Mouse (Mus musculus): ENCODE results near the gene Cubn. TPM values are rescaled to one million over a fixed set of nuclear protein-coding genes. Genes with fewer than 3 reads are reported as not detected.

The Cubn gene
- polyA plus RNA-seq, 1 experiment from 2014 or later = 0.30 TPM

- WGBS = 68% methylated on average over 3 of the region's 3 CpGs
- no peak for DNase-seq (ENCODE audit: low spot score)
- Histone ChIP-seq H3K9me3 (no peaks in the 10 kb centered on the region), H3K27ac (no peak overlapping the region), H3K4me3 (no peak overlapping the region), H3K36me3 (no peaks in the 10 kb centered on the region), H3K4me1 (replicated peaks) (peaks cover 42% of the 10 kb centered on the region), H3K27me3 (ENCODE audit: insufficient read depth, poor library complexity, severe bottlenecking) (no peaks in the 10 kb centered on the region)
Measured at GRCm38 (mm10) chr2:13368517-13368916, 123.1 kb downstream of the Cubn start.

GRCm38 (mm10) chr2:13357885-13358552 is 133.6 kb downstream of the Cubn start:
- peaks cover 17% of the 10 kb centered on the region for H3K4me1 ChIP-seq (replicated peaks)
- DNase-seq (ENCODE audit: low spot score) = no peak
- H3K36me3 ChIP-seq = no peaks in the 10 kb centered on the region
- no peak overlapping the region; the same call in 1 of the 2 replicates for H3K27ac ChIP-seq
- WGBS = 74% methylated on average over 7 of the region's 7 CpGs
- H3K9me3 ChIP-seq = no peaks in the 10 kb centered on the region
- H3K27me3 ChIP-seq (ENCODE audit: insufficient read depth, poor library complexity, severe bottlenecking) = no peaks in the 10 kb centered on the region
- H3K4me3 ChIP-seq = no peak overlapping the region

GRCm38 (mm10) chr2:13352775-13353174 is 138.8 kb downstream of the Cubn start:
- Histone ChIP-seq H3K27ac (no peak overlapping the region), H3K4me1 (replicated peaks) (peaks cover 2% of the 10 kb centered on the region; the same call in 1 of the 2 replicates), H3K9me3 (no peaks in the 10 kb centered on the region), H3K4me3 (no peak overlapping the region), H3K36me3 (no peaks in the 10 kb centered on the region), H3K27me3 (ENCODE audit: insufficient read depth, poor library complexity, severe bottlenecking) (no peaks in the 10 kb centered on the region)
- 92% methylated on average over 3 of the region's 3 CpGs for WGBS
- no peak for DNase-seq (ENCODE audit: low spot score)

GRCm38 (mm10) chr2:13352112-13352728 is 139.4 kb downstream of the Cubn start:
- DNase-seq (ENCODE audit: low spot score) = no peak
- Histone ChIP-seq H3K27ac (no peak overlapping the region), H3K4me3 (no peak overlapping the region), H3K36me3 (no peaks in the 10 kb centered on the region), H3K9me3 (no peaks in the 10 kb centered on the region), H3K4me1 (replicated peaks) (no peaks in the 10 kb centered on the region), H3K27me3 (ENCODE audit: insufficient read depth, poor library complexity, severe bottlenecking) (no peaks in the 10 kb centered on the region)
- WGBS = 90% methylated on average over 1 of the region's 1 CpGs

DNA sequence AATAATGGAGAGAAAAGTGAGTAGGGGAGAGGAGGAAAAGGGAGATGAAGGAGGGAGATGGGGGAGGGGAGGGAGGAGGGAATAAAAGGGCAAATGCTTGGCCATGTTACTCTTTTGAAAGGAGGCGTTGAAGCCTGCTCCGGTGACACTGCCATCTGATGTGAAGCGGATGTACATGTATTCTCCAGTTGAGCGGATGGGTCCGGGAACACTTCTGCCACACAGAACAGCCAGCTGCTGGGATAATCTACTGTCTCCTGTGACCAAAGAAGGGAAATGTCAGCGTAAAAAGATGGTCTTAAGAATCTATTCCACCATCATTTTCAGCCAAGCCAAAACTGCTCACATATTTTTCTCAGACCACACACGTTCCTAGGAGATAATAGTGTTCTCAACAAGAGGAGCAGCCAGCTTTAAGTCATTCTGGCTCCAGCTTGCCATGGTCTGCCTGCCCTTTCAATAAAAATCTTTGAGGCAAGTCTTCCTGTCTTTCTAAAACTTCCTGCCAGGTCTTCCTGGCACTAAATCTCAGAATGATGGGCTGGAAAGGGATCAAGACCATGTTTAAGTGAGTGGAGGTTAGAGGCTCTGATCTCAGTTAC is 149.2 kb downstream of the Cubn start:
- Histone ChIP-seq H3K9me3 (no peaks in the 10 kb centered on the region), H3K27ac (no peak overlapping the region), H3K4me3 (no peak overlapping the region), H3K36me3 (no peaks in the 10 kb centered on the region), H3K4me1 (replicated peaks) (peaks cover 8% of the 10 kb centered on the region), H3K27me3 (ENCODE audit: insufficient read depth, poor library complexity, severe bottlenecking) (no peaks in the 10 kb centered on the region)
- no peak for DNase-seq (ENCODE audit: low spot score)
- 67% methylated on average over 7 of the region's 7 CpGs for WGBS

GRCm38 (mm10) chr2:13335446-13335845 is 156.2 kb downstream of the Cubn start:
- Histone ChIP-seq H3K4me3 (no peak overlapping the region), H3K27ac (no peak overlapping the region), H3K9me3 (no peaks in the 10 kb centered on the region), H3K4me1 (replicated peaks) (peaks cover 5% of the 10 kb centered on the region; the same call in 1 of the 2 replicates), H3K27me3 (ENCODE audit: insufficient read depth, poor library complexity, severe bottlenecking) (no peaks in the 10 kb centered on the region), H3K36me3 (no peaks in the 10 kb centered on the region)
- WGBS = 90% methylated on average over 4 of the region's 4 CpGs
- no peak for DNase-seq (ENCODE audit: low spot score)

DNA sequence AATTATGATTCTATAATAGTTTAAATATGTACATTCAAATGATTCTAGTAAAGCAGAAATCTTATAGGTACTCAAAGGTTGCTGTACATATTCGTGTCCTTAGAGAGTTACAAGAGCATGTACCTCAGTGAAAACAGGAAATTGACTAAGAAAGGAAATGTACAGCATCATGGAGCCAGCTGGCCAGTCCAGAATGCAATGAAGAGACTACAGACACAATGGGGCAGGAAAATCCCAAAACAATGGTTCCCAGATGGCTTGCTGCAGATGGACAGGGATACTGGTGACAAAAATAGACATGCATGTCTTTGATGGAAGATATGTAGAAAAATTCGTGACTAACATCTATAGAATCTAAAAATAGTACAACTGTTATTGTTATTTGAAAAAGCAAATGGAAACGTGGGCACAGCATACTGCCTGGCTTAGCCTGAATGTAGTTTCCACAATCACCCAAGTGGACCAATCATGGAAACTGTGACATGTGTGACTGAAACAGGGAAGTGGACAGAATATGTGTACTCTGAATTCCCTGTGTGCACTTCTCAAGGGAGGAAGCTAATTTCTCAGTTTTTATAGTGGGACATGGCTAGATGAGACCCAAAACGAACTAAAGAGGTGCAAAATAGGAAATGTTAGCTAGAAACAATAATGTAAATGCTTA is 161.7 kb downstream of the Cubn start:
- H3K27ac ChIP-seq = no peak overlapping the region
- no peak for DNase-seq (ENCODE audit: low spot score)
- H3K4me3 ChIP-seq = no peak overlapping the region
- 66% methylated on average over 4 of the region's 4 CpGs for WGBS
- no peaks in the 10 kb centered on the region for H3K27me3 ChIP-seq (ENCODE audit: insufficient read depth, poor library complexity, severe bottlenecking)
- no peaks in the 10 kb centered on the region for H3K36me3 ChIP-seq
- 0 out of 2 replicates have a peak, but pooled peaks cover 3% of the 10 kb centered on the region for H3K4me1 ChIP-seq (replicated peaks)
- H3K9me3 ChIP-seq = no peaks in the 10 kb centered on the region

- WGBS = 89% methylated on average over 3 of the region's 3 CpGs
- Histone ChIP-seq H3K27ac (no peak overlapping the region), H3K27me3 (ENCODE audit: insufficient read depth, poor library complexity, severe bottlenecking) (no peaks in the 10 kb centered on the region), H3K36me3 (no peaks in the 10 kb centered on the region), H3K4me3 (no peak overlapping the region), H3K4me1 (replicated peaks) (no peaks in the 10 kb centered on the region), H3K9me3 (no peaks in the 10 kb centered on the region)
- no peak for DNase-seq (ENCODE audit: low spot score)
Measured at GRCm38 (mm10) chr2:13303376-13303775, 188.2 kb downstream of the Cubn start.

DNA sequence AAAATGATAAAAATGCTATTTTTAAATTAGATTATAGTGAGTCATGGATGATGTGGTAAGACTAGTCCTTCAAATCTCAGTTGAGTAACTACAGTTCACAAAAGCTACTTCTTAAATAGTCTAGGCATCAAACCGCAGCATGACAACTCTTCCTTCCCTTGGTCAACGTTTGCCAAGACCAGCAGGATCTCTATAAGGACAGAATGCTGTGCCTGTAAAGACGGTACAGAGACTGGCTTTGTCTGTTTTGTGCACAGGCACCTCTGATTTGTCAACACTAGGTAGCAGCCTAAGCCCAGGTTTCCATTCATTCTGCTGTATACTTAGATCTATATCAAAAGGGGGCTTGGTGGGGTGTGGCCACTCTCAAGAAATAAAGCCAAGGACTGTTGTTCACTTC is 192.6 kb downstream of the Cubn start:
- DNase-seq (ENCODE audit: low spot score) = peak; percentile 40
- H3K4me1 ChIP-seq (replicated peaks) = 0 out of 2 replicates have a peak, but pooled peaks cover 2% of the 10 kb centered on the region
- H3K27ac ChIP-seq = no peak overlapping the region
- WGBS = 50% methylated on average over 3 of the region's 3 CpGs
- no peak overlapping the region for H3K4me3 ChIP-seq
- no peaks in the 10 kb centered on the region for H3K9me3 ChIP-seq
- H3K36me3 ChIP-seq = no peaks in the 10 kb centered on the region
- no peaks in the 10 kb centered on the region for H3K27me3 ChIP-seq (ENCODE audit: insufficient read depth, poor library complexity, severe bottlenecking)

- WGBS = 59% methylated on average over 5 of the region's 5 CpGs
- DNase-seq (ENCODE audit: low spot score) = no peak
- Histone ChIP-seq H3K9me3 (no peaks in the 10 kb centered on the region), H3K27ac (no peak overlapping the region), H3K4me3 (no peak overlapping the region), H3K4me1 (replicated peaks) (0 out of 2 replicates have a peak, but pooled peaks cover 2% of the 10 kb centered on the region), H3K27me3 (ENCODE audit: insufficient read depth, poor library complexity, severe bottlenecking) (no peaks in the 10 kb centered on the region), H3K36me3 (no peaks in the 10 kb centered on the region)
Measured at GRCm38 (mm10) chr2:13297733-13298132, 193.9 kb downstream of the Cubn start.

GRCm38 (mm10) chr2:13290661-13291060 is 201.0 kb downstream of the Cubn start:
- Histone ChIP-seq H3K9me3 (no peaks in the 10 kb centered on the region), H3K36me3 (no peaks in the 10 kb centered on the region), H3K27me3 (ENCODE audit: insufficient read depth, poor library complexity, severe bottlenecking) (no peaks in the 10 kb centered on the region), H3K4me3 (no peak overlapping the region), H3K4me1 (replicated peaks) (no peaks in the 10 kb centered on the region), H3K27ac (no peak overlapping the region)
- no peak for DNase-seq (ENCODE audit: low spot score)
- WGBS = 8% methylated on average over 1 of the region's 1 CpGs

DNA sequence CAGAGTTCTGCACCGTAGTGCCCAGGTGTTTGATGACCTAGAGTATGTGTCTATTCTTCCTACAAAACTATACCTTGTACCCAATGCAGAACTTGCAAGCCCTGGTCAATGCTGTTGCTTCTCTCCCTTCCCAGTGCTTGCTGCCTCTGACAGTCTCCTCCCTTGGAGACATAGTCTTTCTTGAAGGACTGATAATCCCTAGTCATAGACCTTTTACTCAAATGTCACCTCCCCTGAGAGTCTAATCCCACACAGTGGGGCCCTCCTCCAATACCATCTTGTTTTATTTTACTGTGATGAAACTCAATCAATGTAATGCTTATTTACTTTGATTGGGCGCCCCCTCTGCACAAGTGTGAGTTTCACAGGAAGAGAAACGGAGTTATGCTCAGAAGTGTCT is 201.5 kb downstream of the Cubn start:
- DNase-seq (ENCODE audit: low spot score) = no peak
- H3K9me3 ChIP-seq = no peaks in the 10 kb centered on the region

More for the DNA sequence above, 201.5 kb downstream of the Cubn start:
- H3K4me3 ChIP-seq = no peak overlapping the region
- no peaks in the 10 kb centered on the region for H3K27me3 ChIP-seq (ENCODE audit: insufficient read depth, poor library complexity, severe bottlenecking)
- H3K36me3 ChIP-seq = no peaks in the 10 kb centered on the region
- no peaks in the 10 kb centered on the region for H3K4me1 ChIP-seq (replicated peaks)
- H3K27ac ChIP-seq = no peak overlapping the region
- 81% methylated on average over 3 of the region's 3 CpGs for WGBS
